Mouse (Mus musculus) CD4-positive, CD25-positive, alpha-beta regulatory T cell, adult 9 weeks (primary cell): ENCODE results near the gene Mmaa. TPM values are rescaled to one million over a fixed set of nuclear protein-coding genes. Genes with fewer than 3 reads are reported as not detected.

Experiments used
- polyA plus RNA-seq: library from polyadenylated mRNA; unstranded; fragments of 100-300 nt; shearing (Covaris generic); gene quantifications from one replicate; pipeline ENCODE4 v1.2.1, GENCODE M21; 2017

Gene Mmaa
- 10.9 TPM for polyA plus RNA-seq

DNA sequence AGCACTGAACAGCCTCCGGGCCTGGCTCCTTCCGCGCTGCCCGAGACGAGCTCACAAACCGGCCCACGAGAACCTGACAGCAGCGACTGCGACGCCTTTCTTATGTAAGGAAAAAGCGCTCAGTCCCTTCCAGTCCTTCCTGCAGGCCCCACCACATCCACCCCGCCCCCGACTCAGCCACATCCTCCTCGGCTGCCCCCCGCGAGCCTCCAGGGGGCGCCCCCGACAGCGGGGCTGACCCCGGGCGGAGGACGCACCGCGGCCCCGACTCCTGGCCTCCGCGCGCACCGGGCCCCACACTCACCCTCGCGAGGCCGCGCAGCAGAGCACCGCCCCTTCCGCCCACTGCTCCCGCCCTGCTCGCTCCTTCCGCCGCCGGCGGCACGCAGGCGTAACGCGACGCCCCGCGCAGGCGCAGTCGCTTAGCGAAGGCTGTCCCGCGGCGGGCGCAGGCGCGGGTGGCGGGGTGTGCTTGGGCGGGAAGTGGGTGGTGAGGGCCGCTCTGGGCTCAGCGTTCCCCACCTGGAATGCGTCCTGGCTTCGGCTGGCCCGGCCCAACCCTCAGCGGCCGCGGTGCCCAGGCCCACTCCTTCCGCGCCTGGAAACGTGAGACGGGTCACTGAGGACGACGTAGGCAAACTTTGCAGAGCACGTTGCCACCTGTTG lies at the start of gene Mmaa:
TSS of gene Mmaa (minus strand) at position 328 of the 666 bp plus-strand sequence.

DNA sequence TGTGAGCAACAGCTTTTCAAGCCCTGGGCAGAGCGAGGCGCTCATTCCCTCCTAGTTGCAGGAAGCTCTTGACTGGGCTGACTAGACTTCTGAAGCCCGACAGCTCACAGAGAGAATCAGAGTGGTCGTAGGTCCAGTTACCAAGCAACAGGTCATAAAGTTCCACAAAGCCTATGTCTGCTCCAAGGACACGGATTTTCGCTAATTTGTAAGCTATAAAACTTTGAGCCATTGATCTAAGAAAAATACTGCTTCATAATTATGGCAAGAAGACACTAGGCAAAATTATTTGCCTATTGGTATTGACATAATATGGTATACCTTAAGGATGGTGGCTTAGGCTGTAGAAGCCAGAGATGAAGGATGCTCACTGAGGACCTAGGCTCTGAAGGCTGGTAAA lies 46.3 kb downstream of the Mmaa start, which contains the start of gene 1700011L22Rik:
TSS of gene 1700011L22Rik (minus strand) at position 101 of the 400 bp plus-strand sequence.

Other genes starting within 250 kb of the Mmaa start
- not detected for gene 1700011L22Rik, start 46.4 kb downstream of the Mmaa start, polyA plus RNA-seq
- 4.6 TPM for gene Smad1, start 104.6 kb upstream of the Mmaa start, polyA plus RNA-seq